Mouse (Mus musculus): ENCODE measurements at regions not wholly inside any gene's neighbourhood (a gene's known extent, or its start where the extent isn't known, plus 50 kb on each side); places are given as distances from the start of the nearest gene placed in this dataset.

DNA sequence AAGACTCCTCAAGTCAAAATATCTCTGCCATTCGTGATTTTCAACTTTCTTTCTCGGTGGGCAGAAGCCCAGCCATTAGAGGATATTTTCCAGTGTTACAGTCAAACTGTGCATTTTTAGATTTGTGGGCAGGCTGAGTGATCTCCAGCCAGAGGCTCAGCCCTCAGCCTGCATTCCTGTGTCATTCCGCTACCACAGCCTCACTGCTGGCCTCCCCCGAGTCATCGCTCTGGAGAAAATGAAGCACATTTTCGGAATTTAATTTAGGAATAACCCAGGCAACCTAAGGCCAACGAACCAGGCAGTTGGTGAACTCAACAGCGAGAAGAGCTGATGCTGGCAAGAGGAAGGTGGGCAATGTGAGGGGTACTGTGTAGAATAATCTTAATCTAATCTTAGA, 80.9 kb upstream of the Nudt7 start:
- DNase-seq (ENCODE audit: low spot score) = no peak

DNA sequence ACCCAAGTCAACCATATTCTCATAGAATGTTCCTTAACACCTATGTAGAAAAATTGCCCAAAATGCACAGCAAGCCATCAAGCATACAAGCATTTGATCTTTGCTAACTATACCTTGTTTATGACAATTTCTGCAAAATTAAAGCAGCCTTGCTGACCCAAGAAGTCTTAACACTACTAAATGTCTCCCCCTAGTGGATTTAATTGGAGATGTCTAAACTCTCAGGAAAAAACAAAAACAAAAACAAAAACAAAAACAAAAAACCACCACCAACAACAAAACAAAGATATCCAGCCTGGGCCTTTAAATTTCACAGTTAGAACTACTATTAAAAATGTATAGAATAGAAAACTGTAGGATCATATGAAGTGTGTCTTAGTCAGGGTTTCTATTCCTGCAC, 69.8 kb upstream of the Nudt7 start:
- DNase-seq (ENCODE audit: low spot score) = no peak

DNA sequence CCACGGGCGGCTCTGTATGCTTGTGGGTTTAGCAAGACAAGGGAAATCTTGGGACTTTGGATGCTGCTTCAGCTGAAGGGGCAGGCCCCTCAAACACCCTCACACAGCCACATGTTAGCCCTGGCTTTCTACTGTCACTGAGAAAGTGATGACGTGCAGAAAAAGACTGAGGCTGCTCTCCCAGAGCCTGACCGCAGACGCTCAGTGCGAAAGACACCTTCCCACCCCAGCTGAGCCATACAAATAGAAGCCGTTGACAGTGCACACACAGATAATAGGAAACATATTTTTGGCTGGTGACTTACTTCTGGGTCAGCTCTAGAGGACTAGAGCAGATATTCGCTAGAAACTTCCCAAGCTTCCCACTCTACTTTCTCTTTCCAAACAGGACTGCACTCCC, 61.0 kb upstream of the Nudt7 start:
- DNase-seq (ENCODE audit: low spot score) = no peak

DNA sequence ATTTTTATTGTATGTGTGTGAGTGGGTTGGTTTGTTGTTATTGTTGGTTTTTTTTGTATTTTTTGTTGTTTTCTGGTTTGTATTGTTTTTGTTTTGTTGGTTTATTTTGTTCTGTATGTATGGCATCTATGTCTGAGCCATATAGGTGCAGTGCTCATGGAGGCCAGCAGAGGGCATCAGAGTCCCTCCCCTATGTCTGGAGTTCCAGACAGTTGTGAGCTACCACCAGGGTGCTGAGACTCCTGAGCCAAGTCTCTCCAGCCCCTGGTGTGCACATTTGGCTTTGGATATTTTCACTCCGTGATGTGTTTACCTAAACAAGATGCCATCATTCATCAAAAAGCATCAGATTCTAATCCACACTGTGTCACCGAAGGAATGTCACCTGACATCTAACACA, 59.2 kb upstream of the Nudt7 start:
- no peak for DNase-seq (ENCODE audit: low spot score)

DNA sequence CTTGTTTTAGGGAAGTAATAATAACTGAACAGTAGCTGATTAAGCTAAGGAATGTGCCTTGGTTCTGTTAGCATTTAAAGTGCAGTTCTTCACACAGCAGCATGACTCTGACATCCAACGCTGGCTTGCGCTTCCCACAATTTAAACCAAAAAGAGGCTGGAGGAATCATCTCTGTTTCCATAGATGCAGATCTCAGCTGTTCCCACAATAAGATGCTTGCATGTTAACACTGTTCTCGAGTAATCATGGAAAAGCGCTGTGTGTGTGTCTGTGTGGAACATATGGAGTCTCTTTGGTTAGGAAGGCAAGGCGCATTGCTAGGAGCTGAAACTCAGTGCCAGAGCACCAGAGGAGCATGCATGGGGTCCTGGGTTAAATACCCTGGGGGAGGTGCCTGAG, 56.7 kb upstream of the Nudt7 start:
- DNase-seq (ENCODE audit: low spot score) = no peak

DNA sequence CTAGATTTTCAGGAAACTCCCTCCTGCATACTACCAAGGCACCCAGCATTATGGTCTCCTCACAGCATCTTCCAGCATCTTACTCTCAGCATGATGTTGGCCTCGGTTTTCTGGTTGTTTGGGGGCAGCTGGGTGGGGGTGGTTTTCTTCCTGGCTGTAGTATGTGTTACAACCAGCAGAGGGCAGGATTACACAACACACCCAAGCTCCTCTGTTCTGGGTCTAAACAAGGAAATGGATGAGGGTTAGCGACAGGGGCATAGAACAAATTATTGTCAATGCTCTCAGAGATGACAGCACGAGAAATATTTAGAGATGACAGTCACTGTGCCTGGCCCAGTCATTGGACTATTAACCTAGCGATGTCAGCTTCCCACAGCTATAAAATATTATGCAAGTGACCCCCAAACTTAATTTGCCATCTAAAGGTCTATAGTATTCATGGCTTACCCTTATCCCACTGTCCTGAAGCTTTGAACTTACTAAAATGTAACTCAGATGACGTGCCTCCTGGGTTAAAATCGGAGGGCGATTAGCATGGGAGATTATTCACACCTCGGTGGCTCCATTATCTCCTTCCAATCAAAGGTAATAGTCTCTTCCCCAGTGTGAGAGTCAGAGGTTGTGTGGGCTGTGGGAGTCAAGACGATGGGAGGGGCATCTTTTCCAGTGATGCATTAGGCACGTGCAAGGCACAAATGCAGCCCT, 52.2 kb upstream of the Nudt7 start:
- DNase-seq (ENCODE audit: low spot score) = peak; percentile 57

DNA sequence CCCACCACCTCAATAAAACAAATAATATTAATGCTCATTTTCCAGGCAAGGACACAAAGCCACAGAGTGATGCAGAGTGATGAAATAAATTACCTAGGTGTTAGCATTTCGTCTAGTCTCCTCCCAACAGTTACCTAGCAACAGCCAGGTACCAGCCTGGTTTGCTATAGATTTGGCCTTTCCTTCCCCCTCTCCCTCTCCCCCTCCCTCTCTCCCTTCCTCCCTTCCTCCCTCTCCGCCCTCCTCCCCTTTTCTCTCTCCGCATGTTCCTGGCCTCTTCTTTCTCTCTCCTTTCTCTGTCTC, 51.6 kb upstream of the Nudt7 start:
- DNase-seq (ENCODE audit: low spot score) = no peak

Measured in thymus, postnatal 0 days (tissue).